Mouse (Mus musculus): ENCODE measurements around the gene Olfr1418. TPM values are rescaled to one million over a fixed set of nuclear protein-coding genes. Genes with fewer than 3 reads are reported as not detected.

Gene Olfr1418
- total and polyA plus RNA-seq, 2 experiments from 2014 or later, result not detected

GRCm38 (mm10) chr19:11810003-11810758 lies 50.7 kb downstream of the Olfr1418 start:
- 59% methylated on average over 5 of the region's 5 CpGs for WGBS
- no peaks in the 10 kb centered on the region for H3K27me3 ChIP-seq (ENCODE audit: control insufficient read depth, insufficient read depth, low read length)
- H3K9ac ChIP-seq (replicated peaks; ENCODE audit: low read depth, low read length), result no peak overlapping the region
- peak overlapping the region; percentile 65 for H3K27ac ChIP-seq (ENCODE audit: low read depth)
- no peaks in the 10 kb centered on the region for H3K4me1 ChIP-seq (ENCODE audit: control insufficient read depth, insufficient read depth)
- no peak overlapping the region for H3K4me2 ChIP-seq (ENCODE audit: low read depth, low read length)
- no peaks in the 10 kb centered on the region for H3K36me3 ChIP-seq (replicated peaks; ENCODE audit: control insufficient read depth, insufficient read depth, low read length)
- ATAC-seq (ENCODE audit: insufficient read depth, low read depth) (no peak), DNase-seq (ENCODE audit: low spot score) (no peak)
- no peak for TF ChIP-seq CTCF (IDR thresholded peaks at IDR 0.05; ENCODE audit: low read depth)
- H3K9me3 ChIP-seq (replicated peaks; ENCODE audit: control insufficient read depth, low read length), result no peaks in the 10 kb centered on the region
- H3K4me3 ChIP-seq (ENCODE audit: low read depth, low read length), result no peak overlapping the region

- 65% methylated on average over 2 of the region's 2 CpGs for WGBS
- H3K4me3 ChIP-seq (ENCODE audit: low read depth, low read length), result no peak overlapping the region
- no peaks in the 10 kb centered on the region for H3K9me3 ChIP-seq (replicated peaks; ENCODE audit: control insufficient read depth, low read length)
- DNase-seq (ENCODE audit: low spot score), result no peak
- H3K27ac ChIP-seq (ENCODE audit: low read depth), result no peak overlapping the region
- ATAC-seq (ENCODE audit: insufficient read depth, low read depth), result no peak
- no peak for TF ChIP-seq EP300 (IDR thresholded peaks at IDR 0.05; ENCODE audit: low read depth)
- TF ChIP-seq CTCF (IDR thresholded peaks at IDR 0.05; ENCODE audit: low read depth), result no peak
- H3K4me2 ChIP-seq (ENCODE audit: low read depth, low read length), result no peak overlapping the region
- H3K36me3 ChIP-seq (replicated peaks; ENCODE audit: control insufficient read depth, insufficient read depth, low read length), result no peaks in the 10 kb centered on the region
- no peak overlapping the region for H3K9ac ChIP-seq (replicated peaks; ENCODE audit: low read depth, low read length)
- no peaks in the 10 kb centered on the region for H3K4me1 ChIP-seq (ENCODE audit: control insufficient read depth, insufficient read depth)
- H3K27me3 ChIP-seq (ENCODE audit: control insufficient read depth, insufficient read depth, low read length), result no peaks in the 10 kb centered on the region
Observed at GRCm38 (mm10) chr19:11808452-11808851, 52.4 kb downstream of the Olfr1418 start.

GRCm38 (mm10) chr19:11807822-11808221 lies 53.0 kb downstream of the Olfr1418 start:
- no peak overlapping the region for H3K9ac ChIP-seq (replicated peaks; ENCODE audit: low read depth, low read length)
- ATAC-seq (ENCODE audit: insufficient read depth, low read depth), result no peak
- no peaks in the 10 kb centered on the region for H3K27me3 ChIP-seq (ENCODE audit: control insufficient read depth, insufficient read depth, low read length)
- H3K4me2 ChIP-seq (ENCODE audit: low read depth, low read length), result no peak overlapping the region
- H3K36me3 ChIP-seq (replicated peaks; ENCODE audit: control insufficient read depth, insufficient read depth, low read length), result no peaks in the 10 kb centered on the region
- no peaks in the 10 kb centered on the region for H3K4me1 ChIP-seq (ENCODE audit: control insufficient read depth, insufficient read depth)
- H3K4me3 ChIP-seq (ENCODE audit: low read depth, low read length), result no peak overlapping the region
- WGBS, result 63% methylated on average over 6 of the region's 6 CpGs
- DNase-seq (ENCODE audit: low spot score), result no peak
- H3K27ac ChIP-seq (ENCODE audit: low read depth), result no peak overlapping the region
- no peaks in the 10 kb centered on the region for H3K9me3 ChIP-seq (replicated peaks; ENCODE audit: control insufficient read depth, low read length)
- no peak for TF ChIP-seq EP300 (IDR thresholded peaks at IDR 0.05; ENCODE audit: low read depth)
- no peak for TF ChIP-seq CTCF (IDR thresholded peaks at IDR 0.05; ENCODE audit: low read depth)

DNA sequence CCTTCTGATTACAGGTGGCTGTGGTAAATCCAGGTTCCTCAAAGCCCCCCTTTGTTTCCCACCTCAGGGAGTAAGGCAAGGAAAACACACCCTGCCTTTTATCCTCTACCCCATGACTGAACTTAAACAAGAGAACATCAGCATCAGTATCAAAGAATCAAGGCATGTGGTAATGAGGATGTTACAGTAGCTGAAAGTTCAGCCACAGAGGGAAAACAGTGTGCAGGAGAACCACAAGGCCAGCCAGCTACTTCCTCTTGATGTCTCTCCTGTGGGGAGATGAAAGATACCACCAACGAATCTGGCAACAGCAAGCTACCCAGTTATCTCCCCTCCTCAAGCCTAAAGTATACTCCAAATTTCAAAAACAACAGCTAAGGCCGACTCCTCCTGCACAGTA lies 53.6 kb downstream of the Olfr1418 start:
- 37% methylated on average over 2 of the region's 2 CpGs for WGBS
- TF ChIP-seq CTCF (IDR thresholded peaks at IDR 0.05; ENCODE audit: low read depth), result no peak
- TF ChIP-seq EP300 (IDR thresholded peaks at IDR 0.05; ENCODE audit: low read depth), result no peak
- H3K27ac ChIP-seq (ENCODE audit: low read depth), result no peak overlapping the region
- DNase-seq (ENCODE audit: low spot score), result no peak
- H3K4me1 ChIP-seq (ENCODE audit: control insufficient read depth, insufficient read depth), result no peaks in the 10 kb centered on the region
- no peak overlapping the region for H3K4me2 ChIP-seq (ENCODE audit: low read depth, low read length)
- no peak overlapping the region for H3K9ac ChIP-seq (replicated peaks; ENCODE audit: low read depth, low read length)
- no peaks in the 10 kb centered on the region for H3K9me3 ChIP-seq (replicated peaks; ENCODE audit: control insufficient read depth, low read length)
- no peak for ATAC-seq (ENCODE audit: insufficient read depth, low read depth)
- no peak overlapping the region for H3K4me3 ChIP-seq (ENCODE audit: low read depth, low read length)
- no peaks in the 10 kb centered on the region for H3K27me3 ChIP-seq (ENCODE audit: control insufficient read depth, insufficient read depth, low read length)
- no peaks in the 10 kb centered on the region for H3K36me3 ChIP-seq (replicated peaks; ENCODE audit: control insufficient read depth, insufficient read depth, low read length)

GRCm38 (mm10) chr19:11804423-11804822 lies 56.4 kb downstream of the Olfr1418 start:
- Histone ChIP-seq H3K4me1 (ENCODE audit: control insufficient read depth, insufficient read depth) (no peaks in the 10 kb centered on the region), H3K4me2 (ENCODE audit: low read depth, low read length) (no peak overlapping the region), H3K4me3 (ENCODE audit: low read depth, low read length) (no peak overlapping the region), H3K9me3 (replicated peaks; ENCODE audit: control insufficient read depth, low read length) (no peaks in the 10 kb centered on the region), H3K27me3 (ENCODE audit: control insufficient read depth, insufficient read depth, low read length) (no peaks in the 10 kb centered on the region), H3K9ac (replicated peaks; ENCODE audit: low read depth, low read length) (no peak overlapping the region), H3K36me3 (replicated peaks; ENCODE audit: control insufficient read depth, insufficient read depth, low read length) (no peaks in the 10 kb centered on the region), H3K27ac (ENCODE audit: low read depth) (peak overlapping the region; percentile 30)
- ATAC-seq (ENCODE audit: insufficient read depth, low read depth) (no peak), DNase-seq (ENCODE audit: low spot score) (no peak)
- WGBS, result 59% methylated on average over 1 of the region's 1 CpGs
- TF ChIP-seq EP300 (IDR thresholded peaks at IDR 0.05; ENCODE audit: low read depth) (no peak), CTCF (IDR thresholded peaks at IDR 0.05; ENCODE audit: low read depth) (no peak)

Other genes with a start within 250 kb of the Olfr1418 start
- not detected in 2 replicates for gene Ms4a2, start 237.3 kb downstream of the Olfr1418 start, total RNA-seq (2014; rRNA removed; ENCODE audit: low replicate concordance)
- 0.15 and 0.18 TPM in 2 replicates for gene Ms4a2, start 237.3 kb downstream of the Olfr1418 start, polyA plus RNA-seq (2015; fragmentation: Nextera tagmentation; extraction: Ambion mirVana)
- 2.7 TPM in 1 of 2 replicates, not detected in the other for gene Ms4a3, start 220.2 kb downstream of the Olfr1418 start, total RNA-seq (2014; rRNA removed; ENCODE audit: low replicate concordance)
- not detected in 2 replicates for gene Ms4a3, start 220.2 kb downstream of the Olfr1418 start, polyA plus RNA-seq (2015; fragmentation: Nextera tagmentation; extraction: Ambion mirVana)
- not detected in 2 replicates for gene Oosp2, start 200.5 kb downstream of the Olfr1418 start, total RNA-seq (2014; rRNA removed; ENCODE audit: low replicate concordance)
- gene Oosp2, start 200.5 kb downstream of the Olfr1418 start, polyA plus RNA-seq (2015; fragmentation: Nextera tagmentation; extraction: Ambion mirVana), result not detected in 2 replicates
- gene Oosp1, start 169.9 kb downstream of the Olfr1418 start, total RNA-seq (2014; rRNA removed; ENCODE audit: low replicate concordance), result not detected in 2 replicates
- not detected in 2 replicates for gene Oosp1, start 169.9 kb downstream of the Olfr1418 start, polyA plus RNA-seq (2015; fragmentation: Nextera tagmentation; extraction: Ambion mirVana)
- not detected in 2 replicates for gene Oosp3, start 164.0 kb downstream of the Olfr1418 start, total RNA-seq (2014; rRNA removed; ENCODE audit: low replicate concordance)
- not detected in 2 replicates for gene Oosp3, start 164.0 kb downstream of the Olfr1418 start, polyA plus RNA-seq (2015; fragmentation: Nextera tagmentation; extraction: Ambion mirVana)
- not detected in 2 replicates for gene Gif, start 113.5 kb downstream of the Olfr1418 start, total RNA-seq (2014; rRNA removed; ENCODE audit: low replicate concordance)
- not detected in 2 replicates for gene Gif, start 113.5 kb downstream of the Olfr1418 start, polyA plus RNA-seq (2015; fragmentation: Nextera tagmentation; extraction: Ambion mirVana)
- 32.2 and 49.9 TPM in 2 replicates for gene Mrpl16, start 90.7 kb downstream of the Olfr1418 start, total RNA-seq (2014; rRNA removed; ENCODE audit: low replicate concordance)
- 97.6 and 99.1 TPM in 2 replicates for gene Mrpl16, start 90.7 kb downstream of the Olfr1418 start, polyA plus RNA-seq (2015; fragmentation: Nextera tagmentation; extraction: Ambion mirVana)
- gene Stx3, start 41.7 kb downstream of the Olfr1418 start, total RNA-seq (2014; rRNA removed; ENCODE audit: low replicate concordance), result 8.0 and 10.6 TPM in 2 replicates
- gene Stx3, start 41.7 kb downstream of the Olfr1418 start, polyA plus RNA-seq (2015; fragmentation: Nextera tagmentation; extraction: Ambion mirVana), result 6.0 and 6.3 TPM in 2 replicates
- not detected in 2 replicates for gene Olfr1417, start 21.8 kb downstream of the Olfr1418 start, total RNA-seq (2014; rRNA removed; ENCODE audit: low replicate concordance)
- gene Olfr1417, start 21.8 kb downstream of the Olfr1418 start, polyA plus RNA-seq (2015; fragmentation: Nextera tagmentation; extraction: Ambion mirVana), result not detected in 2 replicates
- not detected in 2 replicates for gene Olfr1419, start 14.0 kb upstream of the Olfr1418 start, total RNA-seq (2014; rRNA removed; ENCODE audit: low replicate concordance)
- not detected in 2 replicates for gene Olfr1419, start 14.0 kb upstream of the Olfr1418 start, polyA plus RNA-seq (2015; fragmentation: Nextera tagmentation; extraction: Ambion mirVana)
- not detected in 2 replicates for gene Olfr1420, start 25.5 kb upstream of the Olfr1418 start, total RNA-seq (2014; rRNA removed; ENCODE audit: low replicate concordance)
- 0.11 TPM in 1 of 2 replicates, not detected in the other for gene Olfr1420, start 25.5 kb upstream of the Olfr1418 start, polyA plus RNA-seq (2015; fragmentation: Nextera tagmentation; extraction: Ambion mirVana)
- 12.9 and 14.7 TPM in 2 replicates for gene Patl1, start 51.3 kb upstream of the Olfr1418 start, total RNA-seq (2014; rRNA removed; ENCODE audit: low replicate concordance)
- 10.0 and 11.5 TPM in 2 replicates for gene Patl1, start 51.3 kb upstream of the Olfr1418 start, polyA plus RNA-seq (2015; fragmentation: Nextera tagmentation; extraction: Ambion mirVana)
- gene Osbp, start 104.9 kb upstream of the Olfr1418 start, total RNA-seq (2014; rRNA removed; ENCODE audit: low replicate concordance), result 32.7 and 43.2 TPM in 2 replicates
- 4.7 and 5.1 TPM in 2 replicates for gene Osbp, start 104.9 kb upstream of the Olfr1418 start, polyA plus RNA-seq (2015; fragmentation: Nextera tagmentation; extraction: Ambion mirVana)
- gene Olfr1423, start 180.3 kb upstream of the Olfr1418 start, total RNA-seq (2014; rRNA removed; ENCODE audit: low replicate concordance), result not detected in 2 replicates
- not detected in 2 replicates for gene Olfr1423, start 180.3 kb upstream of the Olfr1418 start, polyA plus RNA-seq (2015; fragmentation: Nextera tagmentation; extraction: Ambion mirVana)
- not detected in 2 replicates for gene Olfr1424, start 201.6 kb upstream of the Olfr1418 start, total RNA-seq (2014; rRNA removed; ENCODE audit: low replicate concordance)
- not detected in 2 replicates for gene Olfr1424, start 201.6 kb upstream of the Olfr1418 start, polyA plus RNA-seq (2015; fragmentation: Nextera tagmentation; extraction: Ambion mirVana)
- gene Olfr1425, start 216.7 kb upstream of the Olfr1418 start, total RNA-seq (2014; rRNA removed; ENCODE audit: low replicate concordance), result not detected in 2 replicates
- gene Olfr1425, start 216.7 kb upstream of the Olfr1418 start, polyA plus RNA-seq (2015; fragmentation: Nextera tagmentation; extraction: Ambion mirVana), result not detected in 2 replicates
- gene Olfr1426, start 230.9 kb upstream of the Olfr1418 start, total RNA-seq (2014; rRNA removed; ENCODE audit: low replicate concordance), result not detected in 2 replicates
- not detected in 2 replicates for gene Olfr1426, start 230.9 kb upstream of the Olfr1418 start, polyA plus RNA-seq (2015; fragmentation: Nextera tagmentation; extraction: Ambion mirVana)
- gene Olfr1427, start 242.3 kb upstream of the Olfr1418 start, total RNA-seq (2014; rRNA removed; ENCODE audit: low replicate concordance), result not detected in 2 replicates
- not detected in 2 replicates for gene Olfr1427, start 242.3 kb upstream of the Olfr1418 start, polyA plus RNA-seq (2015; fragmentation: Nextera tagmentation; extraction: Ambion mirVana)

Data from heart, postnatal 0 days (tissue).